Mouse (Mus musculus): Measurements from ENCODE around the gene Metrnl.
A peak's percentile ranks its signal among the peaks of the same experiment; 100 is the strongest.
"Not testable (repeated sequence)": the region's sequence is repeated elsewhere in the genome, so short reads cannot be mapped to it uniquely, and the experiment has no call there.

Gene Metrnl

GRCm38 (mm10) chr11:121701244-121701643, at the start of gene Metrnl:
Gene Metrnl, plus strand, starts transcription at chr11:121701544.
- DNase-seq (ENCODE audit: low read depth, low spot score): no peak

DNA sequence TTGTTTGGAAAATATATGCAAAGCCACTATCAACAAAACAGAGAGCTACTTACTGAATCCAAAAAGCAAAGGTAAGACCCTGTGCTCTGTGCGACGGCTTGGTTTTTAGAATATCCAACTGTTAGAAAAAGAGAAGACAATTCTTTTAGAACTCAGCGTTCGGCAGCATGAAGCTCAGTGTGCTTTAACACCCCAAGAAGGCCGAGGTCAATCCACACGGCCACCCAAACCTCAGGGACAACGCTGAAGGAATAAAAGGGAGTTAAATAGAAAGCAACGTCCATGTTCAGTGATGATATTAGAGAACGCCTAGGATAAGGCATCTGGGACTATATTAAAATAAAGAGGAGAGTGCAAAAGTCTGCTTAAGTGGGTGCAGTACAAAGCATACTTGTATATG, 49.8 kb upstream of the Metrnl start:
- DNase-seq (ENCODE audit: low read depth, low spot score): no peak

- DNase-seq (ENCODE audit: low read depth, low spot score): no peak
These were observed 49.4 kb upstream of the Metrnl start for GRCm38 (mm10) chr11:121651983-121652382.

DNA sequence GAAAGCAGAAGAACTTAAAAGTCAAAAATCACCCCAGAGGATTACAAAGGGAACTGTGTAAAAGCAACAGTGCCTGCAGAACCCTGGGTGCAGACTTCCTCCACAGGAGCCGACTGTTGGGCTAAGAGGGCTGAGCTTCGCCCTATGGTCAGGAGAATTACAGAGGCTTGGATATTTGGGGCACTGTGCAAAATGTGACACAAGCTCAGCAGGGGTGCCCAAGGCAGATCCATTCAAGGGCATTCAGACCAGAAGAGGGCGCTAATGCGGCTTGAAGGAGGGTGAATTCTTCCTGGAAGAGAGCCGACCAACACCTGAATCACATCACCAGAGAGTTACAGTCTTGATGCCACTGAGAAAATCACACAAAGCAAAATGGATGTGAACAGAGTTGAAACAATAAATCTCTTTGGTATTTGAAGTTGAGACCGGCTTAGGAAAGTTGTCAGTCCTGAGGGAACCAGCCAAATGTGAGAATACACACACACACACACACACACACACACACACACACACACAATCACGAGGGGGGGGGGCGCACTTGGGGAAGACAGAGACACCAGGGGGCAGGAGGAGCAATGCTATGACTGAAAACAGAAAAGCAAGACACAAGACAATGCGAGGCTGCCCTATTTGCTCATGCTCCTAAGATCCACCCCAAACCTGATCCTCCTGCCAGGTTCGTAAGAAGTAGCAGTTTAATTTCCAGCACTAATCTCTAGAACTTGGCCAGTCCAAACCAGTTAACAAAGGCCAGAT, 48.6 kb upstream of the Metrnl start:
- DNase-seq (ENCODE audit: low read depth, low spot score): peak; percentile 47

GRCm38 (mm10) chr11:121653631-121654030, 47.7 kb upstream of the Metrnl start:
- DNase-seq (ENCODE audit: low read depth, low spot score): no peak

- DNase-seq (ENCODE audit: low read depth, low spot score): no peak
These were observed 46.9 kb upstream of the Metrnl start for GRCm38 (mm10) chr11:121654406-121654945.

DNA sequence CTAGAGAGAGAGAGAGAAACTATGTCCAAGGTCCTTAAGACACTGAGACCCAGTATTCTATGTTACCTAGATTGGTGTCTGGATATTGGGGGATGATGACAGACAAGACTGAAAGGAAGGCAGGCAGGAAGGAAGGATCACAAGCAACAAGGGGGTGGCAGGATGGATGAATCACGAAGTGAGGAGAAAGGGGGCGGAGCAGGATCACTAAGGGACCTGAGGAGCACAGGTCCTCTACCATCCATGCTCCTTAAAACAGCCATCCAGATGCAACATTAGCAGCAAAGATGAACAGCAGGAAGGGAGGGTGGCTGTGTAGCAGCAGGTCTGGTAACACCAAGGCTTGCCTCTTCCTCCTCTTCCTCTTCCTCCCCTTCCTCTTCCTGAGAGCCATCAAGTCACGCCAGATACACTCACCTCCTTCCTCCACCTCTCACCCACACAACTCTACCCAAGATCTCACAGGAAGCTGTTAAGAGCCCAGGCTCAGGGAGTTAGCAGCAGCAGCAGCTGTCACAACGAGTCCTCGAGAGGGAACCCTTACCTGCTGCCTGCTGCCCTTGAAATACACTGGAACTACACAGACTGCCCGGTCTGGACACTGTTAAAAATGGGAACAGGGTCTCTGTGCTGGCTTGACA, 46.1 kb upstream of the Metrnl start:
- no peak for DNase-seq (ENCODE audit: low read depth, low spot score)

DNA sequence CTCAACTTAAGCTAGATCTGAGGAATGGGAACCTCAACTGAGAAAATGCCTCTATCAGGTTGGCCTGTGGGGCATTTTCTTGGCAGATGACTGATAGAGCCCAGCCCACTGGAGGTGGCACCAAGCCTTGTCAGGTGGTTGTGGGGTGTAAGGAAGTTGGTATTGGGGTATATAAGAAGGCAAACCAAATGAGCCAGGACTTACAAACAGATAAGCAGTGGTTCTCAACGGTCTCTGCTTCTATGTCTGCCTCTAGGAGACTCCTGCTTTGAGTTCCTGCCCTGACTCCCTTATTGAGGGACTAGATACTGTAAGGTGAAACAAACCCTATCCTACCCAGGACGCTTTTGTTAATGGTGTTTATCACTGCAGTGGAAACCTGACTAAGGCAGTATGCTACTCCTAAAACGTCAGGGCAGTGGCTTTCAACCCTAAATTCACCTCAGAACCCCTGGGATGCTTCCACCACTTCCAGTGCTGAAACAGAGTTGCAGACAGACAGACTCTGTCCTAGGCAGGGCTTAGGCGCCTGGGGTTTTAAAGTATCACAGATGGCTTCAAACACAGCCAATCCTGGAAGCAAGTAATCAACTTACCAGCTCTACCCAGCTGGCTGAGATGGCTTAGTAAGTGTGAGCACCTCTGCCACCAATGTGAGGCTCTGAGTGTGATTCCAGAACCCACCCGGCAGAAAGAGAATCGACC, 45.4 kb upstream of the Metrnl start:
- DNase-seq (ENCODE audit: low read depth, low spot score): no peak

GRCm38 (mm10) chr11:121658151-121658550, 43.2 kb upstream of the Metrnl start:
- no peak for DNase-seq (ENCODE audit: low read depth, low spot score)

DNA sequence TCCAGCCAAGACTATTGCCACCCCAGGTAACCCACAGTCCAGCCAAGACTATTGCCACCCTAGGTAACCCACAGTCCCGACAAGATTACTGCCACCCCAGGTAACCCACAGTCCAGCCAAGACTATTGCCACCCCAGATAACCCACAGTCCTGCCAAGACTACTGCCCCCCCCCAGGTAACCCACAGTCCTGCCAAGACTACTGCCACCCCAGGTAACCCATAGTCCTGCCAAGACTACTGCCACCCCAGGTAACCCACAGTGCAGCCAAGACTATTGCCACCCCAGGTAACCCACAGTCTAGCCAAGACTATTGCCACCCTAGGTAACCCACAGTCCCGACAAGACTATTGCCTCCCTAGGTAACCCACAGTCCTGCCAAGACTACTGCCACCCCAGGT, 40.7 kb upstream of the Metrnl start:
- DNase-seq (ENCODE audit: low read depth, low spot score): not testable (repeated sequence)

DNA sequence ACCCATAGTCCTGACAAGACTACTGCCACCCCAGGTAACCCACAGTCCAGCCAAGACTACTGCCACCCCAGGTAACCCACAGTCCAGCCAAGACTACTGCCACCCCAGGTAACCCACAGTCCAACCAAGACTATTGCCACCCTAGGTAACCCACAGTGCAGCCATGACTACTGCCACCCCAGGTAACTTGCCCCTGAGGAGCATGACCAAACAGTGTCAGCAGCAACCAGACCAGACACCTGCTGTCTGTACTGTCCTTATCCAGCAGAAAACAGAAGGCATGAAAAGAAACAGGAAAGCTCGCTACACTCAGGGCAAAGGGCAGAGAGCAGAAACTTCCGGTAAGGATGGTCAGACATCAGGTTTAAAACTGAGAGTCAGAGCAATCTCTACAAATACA, 40.2 kb upstream of the Metrnl start:
- DNase-seq (ENCODE audit: low read depth, low spot score): no peak

DNA sequence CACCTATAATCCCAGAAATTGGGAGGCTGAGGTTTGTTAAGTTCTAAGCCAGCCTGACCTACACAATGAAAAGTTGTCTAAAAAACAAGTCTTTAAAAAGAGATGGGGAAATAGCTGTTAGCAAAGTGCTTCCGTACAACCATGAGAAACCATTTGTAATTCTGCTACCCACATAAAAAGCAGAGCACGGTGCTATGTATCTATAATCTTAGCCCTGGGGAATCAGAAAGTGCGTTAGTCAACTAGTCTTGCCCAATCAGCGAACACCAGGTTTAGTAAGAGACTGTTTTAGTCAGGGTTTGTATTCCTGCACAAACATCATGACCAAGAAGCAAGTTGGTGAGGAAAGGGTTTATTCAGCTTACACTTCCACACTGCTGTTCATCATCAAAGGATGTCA, 33.8 kb upstream of the Metrnl start:
- no peak for DNase-seq (ENCODE audit: low read depth, low spot score)

DNA sequence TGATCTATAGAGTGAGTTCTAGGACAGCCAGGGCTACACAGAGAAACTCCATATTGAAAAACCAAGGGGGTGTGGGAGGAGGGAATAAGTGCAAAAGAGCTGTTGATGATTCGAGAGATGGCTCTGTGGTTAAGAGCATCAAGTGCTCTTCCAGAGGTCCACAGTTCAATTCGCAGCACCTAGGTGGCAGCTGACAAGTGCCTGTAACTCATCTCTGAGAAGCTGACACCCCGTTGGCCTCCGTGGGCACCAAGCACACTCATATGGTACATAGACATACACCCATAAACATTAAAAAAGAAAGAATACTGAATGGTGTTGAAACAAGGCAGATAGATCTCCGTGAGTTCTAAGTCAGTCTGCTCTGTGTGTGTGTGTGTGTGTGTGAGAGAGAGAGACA, 32.6 kb upstream of the Metrnl start:
- DNase-seq (ENCODE audit: low read depth, low spot score): no peak

GRCm38 (mm10) chr11:121670926-121671325, 30.4 kb upstream of the Metrnl start:
- DNase-seq (ENCODE audit: low read depth, low spot score): no peak

GRCm38 (mm10) chr11:121672312-121672989, 28.9 kb upstream of the Metrnl start:
- DNase-seq (ENCODE audit: low read depth, low spot score): no peak

DNA sequence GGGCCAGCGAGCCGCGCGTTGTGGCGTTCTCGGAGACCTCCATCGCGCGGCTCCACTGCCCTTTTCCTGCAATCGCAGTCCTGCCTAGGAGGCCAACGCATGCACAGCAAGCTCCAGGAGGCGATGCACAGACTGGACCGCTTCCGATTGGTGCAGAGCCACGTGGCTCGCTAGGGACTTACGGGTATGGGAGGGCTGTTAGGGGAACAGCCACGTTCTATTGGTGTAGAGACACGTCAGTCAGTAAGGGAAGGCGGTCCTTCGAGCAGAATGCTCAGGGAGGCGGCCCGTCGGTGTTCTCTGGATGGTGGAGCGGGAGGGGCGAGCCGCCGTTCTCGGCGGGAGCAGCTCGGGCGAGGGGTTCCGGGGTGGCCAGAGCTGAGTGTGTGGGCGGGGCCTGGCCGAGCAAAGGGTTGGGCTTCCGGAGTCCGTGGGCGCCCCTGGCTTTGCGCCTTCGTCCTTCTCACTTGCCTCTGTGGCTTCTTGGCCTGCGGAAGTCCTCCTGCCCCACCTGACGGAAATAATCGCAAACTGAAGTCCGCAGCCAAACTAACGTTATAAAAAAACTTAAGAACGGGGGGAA, 28.3 kb upstream of the Metrnl start, which contains the start of gene B3gntl1:
TSS of gene B3gntl1 (minus strand) at position 164 of the 583 bp plus-strand sequence.
- DNase-seq (ENCODE audit: low read depth, low spot score): peak; percentile 99

DNA sequence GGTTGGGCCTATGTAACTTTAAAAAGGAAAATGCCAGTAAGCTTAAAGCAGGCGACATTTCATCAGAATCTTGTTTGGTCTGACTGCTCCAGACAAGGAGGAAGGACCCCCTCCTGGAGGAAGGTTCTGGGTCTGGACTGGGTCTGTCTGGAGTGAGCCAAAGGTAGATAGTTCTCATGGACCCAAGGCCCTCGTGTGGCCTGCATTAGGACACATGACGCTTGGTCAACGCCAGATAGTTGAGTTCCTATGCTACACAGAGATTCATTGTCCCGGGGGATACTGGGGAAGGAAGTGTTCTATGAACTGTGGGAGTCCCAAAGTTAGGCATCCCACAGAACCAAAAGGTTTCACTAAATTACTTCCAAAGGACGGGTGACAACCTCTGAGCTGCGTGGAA, 27.7 kb upstream of the Metrnl start:
- DNase-seq (ENCODE audit: low read depth, low spot score): no peak

- no peak for DNase-seq (ENCODE audit: low read depth, low spot score)
These were observed 24.5 kb upstream of the Metrnl start for GRCm38 (mm10) chr11:121676836-121677235.

- DNase-seq (ENCODE audit: low read depth, low spot score): no peak
These were observed 21.8 kb upstream of the Metrnl start for GRCm38 (mm10) chr11:121679581-121679980.

- no peak for DNase-seq (ENCODE audit: low read depth, low spot score)
These were observed 20.6 kb upstream of the Metrnl start for GRCm38 (mm10) chr11:121680750-121681149.

- DNase-seq (ENCODE audit: low read depth, low spot score): no peak
These were observed 18.1 kb upstream of the Metrnl start for GRCm38 (mm10) chr11:121683243-121683642.

Data from retina, postnatal 7 days (tissue).